In the genomic region with DNA sequence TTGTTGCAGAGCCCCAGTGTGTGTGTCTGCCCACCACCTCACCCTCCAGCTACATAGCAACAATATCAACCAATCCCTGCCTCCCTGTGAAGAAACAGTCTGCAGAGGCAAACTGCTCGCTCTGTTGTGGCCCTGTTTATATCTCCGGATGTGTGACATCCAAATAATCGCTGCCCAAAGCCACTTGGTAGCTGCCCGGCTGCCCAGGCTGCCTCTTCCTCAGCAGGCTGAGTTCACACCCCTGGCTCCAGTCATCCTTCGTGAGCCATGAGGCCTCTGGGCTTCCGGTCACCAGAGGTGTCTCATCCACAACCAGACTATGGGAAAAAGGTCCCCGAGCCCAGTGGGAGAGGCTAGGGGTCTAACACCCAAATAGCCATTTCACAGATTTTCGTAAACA, we compare ENCODE assay signal across 13 mouse cellular contexts.
DNase-seq lines count a peak whose midpoint lies in the region; ATAC-seq and TF ChIP-seq lines count a peak whose summit lies in the region.
"Had no signal": no experiment of that assay in that cellular context is flagged by ENCODE, and none has a peak within 500 bp of the region (broad histone marks: within the 10 kb centered on the region; RNA-seq: fewer than 3 reads in every experiment).

No protein-coding gene starts in this region.

- H3K27me3 ChIP-seq in forebrain, embryonic 11.5 days (ENCODE audit: control insufficient read depth, insufficient read depth, low read length) = peaks cover 24% of the 10 kb centered on the region
- peaks cover 7% of the 10 kb centered on the region; the same call in 1 of the 2 replicates for H3K27me3 ChIP-seq in forebrain, embryonic 16.5 days (replicated peaks; ENCODE audit: control insufficient read depth, insufficient read depth, low read length)
- H3K27me3 ChIP-seq in stomach, embryonic 16.5 days (ENCODE audit: control insufficient read depth, insufficient read depth, low read length) = peaks cover 5% of the 10 kb centered on the region; the same call in 1 of the 2 replicates
- no peaks in the 10 kb centered on the region for H3K27me3 ChIP-seq in stomach, postnatal 0 days (ENCODE audit: control insufficient read depth, insufficient read depth, low read length)
- H3K27me3 ChIP-seq in limb, embryonic 11.5 days (ENCODE audit: control insufficient read depth, insufficient read depth, low read length) = no peaks in the 10 kb centered on the region
- H3K27me3 ChIP-seq in neural tube, embryonic 15.5 days (replicated peaks) = peaks cover 85% of the 10 kb centered on the region

- H3K36me3 ChIP-seq in forebrain, embryonic 11.5 days (ENCODE audit: control insufficient read depth, insufficient read depth, low read length) = no peaks in the 10 kb centered on the region
- no peaks in the 10 kb centered on the region for H3K36me3 ChIP-seq in forebrain, embryonic 16.5 days (ENCODE audit: control insufficient read depth, insufficient read depth)
- H3K36me3 ChIP-seq in stomach, embryonic 16.5 days (ENCODE audit: control insufficient read depth, insufficient read depth, low read length) = no peaks in the 10 kb centered on the region
- H3K36me3 ChIP-seq in stomach, postnatal 0 days (ENCODE audit: control insufficient read depth, insufficient read depth, low read length) = no peaks in the 10 kb centered on the region
- H3K36me3 ChIP-seq in limb, embryonic 11.5 days (ENCODE audit: control insufficient read depth, insufficient read depth, low read length) = no peaks in the 10 kb centered on the region
- no peaks in the 10 kb centered on the region for H3K36me3 ChIP-seq in neural tube, embryonic 15.5 days

- no peak for DNase-seq in forebrain, embryonic 11.5 days (ENCODE audit: low spot score)
- no peak for DNase-seq in stomach, postnatal 0 days (ENCODE audit: low spot score)
- peak; percentile 42 for DNase-seq in limb, embryonic 11.5 days (ENCODE audit: low spot score)
- DNase-seq in thymus, postnatal 0 days (ENCODE audit: low spot score) = no peak
- DNase-seq: cerebellum, adult 9-10 months; gastrocnemius, postnatal 10 days; kidney, postnatal 4 days; lung, adult 18-20 months had no signal

- H3K9me3 ChIP-seq in forebrain, embryonic 11.5 days (ENCODE audit: control insufficient read depth, low read length) = no peaks in the 10 kb centered on the region
- H3K9me3 ChIP-seq in forebrain, embryonic 16.5 days (ENCODE audit: control insufficient read depth, low read length) = no peaks in the 10 kb centered on the region
- H3K9me3 ChIP-seq in stomach, embryonic 16.5 days (replicated peaks; ENCODE audit: control insufficient read depth, low read length) = no peaks in the 10 kb centered on the region
- no peaks in the 10 kb centered on the region for H3K9me3 ChIP-seq in stomach, postnatal 0 days (ENCODE audit: control insufficient read depth, low read length)
- no peaks in the 10 kb centered on the region for H3K9me3 ChIP-seq in limb, embryonic 11.5 days (ENCODE audit: control insufficient read depth, low read length)
- no peaks in the 10 kb centered on the region for H3K9me3 ChIP-seq in neural tube, embryonic 15.5 days (replicated peaks)

- TF ChIP-seq CTCF in stomach, postnatal 0 days (IDR thresholded peaks at IDR 0.05; ENCODE audit: low read depth) = no peak

- H3K4me3 ChIP-seq in forebrain, embryonic 11.5 days (ENCODE audit: low read depth, low read length) = no peak overlapping the region
- no peak overlapping the region for H3K4me3 ChIP-seq in forebrain, embryonic 16.5 days (replicated peaks; ENCODE audit: low read length)
- H3K4me3 ChIP-seq in stomach, embryonic 16.5 days (replicated peaks; ENCODE audit: low read length) = no peak overlapping the region
- no peak overlapping the region for H3K4me3 ChIP-seq in stomach, postnatal 0 days (ENCODE audit: low read depth, low read length)
- H3K4me3 ChIP-seq in limb, embryonic 11.5 days (ENCODE audit: low read depth, low read length) = no peak overlapping the region
- H3K4me3 ChIP-seq in neural tube, embryonic 15.5 days (replicated peaks) = no peak overlapping the region

- peaks cover 38% of the 10 kb centered on the region for H3K4me1 ChIP-seq in forebrain, embryonic 11.5 days (replicated peaks; ENCODE audit: control insufficient read depth, insufficient read depth, low read length)
- peaks cover 29% of the 10 kb centered on the region for H3K4me1 ChIP-seq in forebrain, embryonic 16.5 days (replicated peaks; ENCODE audit: control insufficient read depth, insufficient read depth, low read length)
- peaks cover 14% of the 10 kb centered on the region for H3K4me1 ChIP-seq in stomach, embryonic 16.5 days (ENCODE audit: control insufficient read depth, insufficient read depth, low read length)
- no peaks in the 10 kb centered on the region for H3K4me1 ChIP-seq in stomach, postnatal 0 days (replicated peaks; ENCODE audit: control insufficient read depth, insufficient read depth)
- peaks cover 52% of the 10 kb centered on the region for H3K4me1 ChIP-seq in limb, embryonic 11.5 days (ENCODE audit: control insufficient read depth, insufficient read depth, low read length)
- H3K4me1 ChIP-seq in neural tube, embryonic 15.5 days = peaks cover 37% of the 10 kb centered on the region

- TF ChIP-seq EP300 in stomach, postnatal 0 days (optimal IDR thresholded peaks at IDR 0.05) = no peak

- ATAC-seq in forebrain, embryonic 11.5 days (replicated peaks; ENCODE audit: low FRiP score) = peak; percentile 16; the same call in 1 of the 2 replicates
- no peak for ATAC-seq in forebrain, embryonic 16.5 days
- ATAC-seq in stomach, embryonic 16.5 days (ENCODE audit: insufficient read depth, low FRiP score) = no peak
- ATAC-seq in stomach, postnatal 0 days (ENCODE audit: low FRiP score, low TSS enrichment) = no peak
- ATAC-seq in limb, embryonic 11.5 days (ENCODE audit: insufficient number of reproducible peaks, low FRiP score, low TSS enrichment, low read depth) = no peak
- no peak for ATAC-seq in neural tube, embryonic 15.5 days (ENCODE audit: low FRiP score)
- no peak for ATAC-seq in inflammation-experienced regulatory T-cells, adult 6 months
- ATAC-seq: Patski had no signal

- peak overlapping the region; percentile 41; the same call in 1 of the 2 replicates for H3K9ac ChIP-seq in forebrain, embryonic 11.5 days (ENCODE audit: low read length)
- H3K9ac ChIP-seq in forebrain, embryonic 16.5 days (replicated peaks; ENCODE audit: low read depth, low read length) = no peak overlapping the region; the same call in 1 of the 2 replicates
- 0 out of 2 replicates have a peak overlapping the region, but pooled peaks have one; percentile 24 for H3K9ac ChIP-seq in stomach, embryonic 16.5 days (ENCODE audit: low read length)
- no peak overlapping the region for H3K9ac ChIP-seq in stomach, postnatal 0 days (ENCODE audit: low read length)
- H3K9ac ChIP-seq in limb, embryonic 11.5 days (ENCODE audit: low read length) = 0 out of 2 replicates have a peak overlapping the region, but pooled peaks have one; percentile 18
- H3K9ac ChIP-seq in neural tube, embryonic 15.5 days (replicated peaks) = 0 out of 2 replicates have a peak overlapping the region, but pooled peaks have one; percentile 8

- peak overlapping the region; percentile 57 for H3K27ac ChIP-seq in forebrain, embryonic 11.5 days (ENCODE audit: low read depth, low read length)
- H3K27ac ChIP-seq in forebrain, embryonic 16.5 days (ENCODE audit: low read length) = no peak overlapping the region
- H3K27ac ChIP-seq in stomach, embryonic 16.5 days (ENCODE audit: low read length) = no peak overlapping the region
- no peak overlapping the region; the same call in 1 of the 2 replicates for H3K27ac ChIP-seq in stomach, postnatal 0 days (replicated peaks)
- H3K27ac ChIP-seq in limb, embryonic 11.5 days (replicated peaks; ENCODE audit: low read depth, low read length) = no peak overlapping the region
- no peak overlapping the region for H3K27ac ChIP-seq in neural tube, embryonic 15.5 days (replicated peaks)

- peak overlapping the region; percentile 15; the same call in 1 of the 2 replicates for H3K4me2 ChIP-seq in forebrain, embryonic 11.5 days (ENCODE audit: low read depth, low read length, severe bottlenecking)
- H3K4me2 ChIP-seq in forebrain, embryonic 16.5 days (ENCODE audit: low read length) = no peak overlapping the region
- no peak overlapping the region for H3K4me2 ChIP-seq in stomach, embryonic 16.5 days (ENCODE audit: low read depth, low read length)
- H3K4me2 ChIP-seq in stomach, postnatal 0 days (replicated peaks; ENCODE audit: low read depth) = no peak overlapping the region
- H3K4me2 ChIP-seq in limb, embryonic 11.5 days (ENCODE audit: low read depth, severe bottlenecking) = no peak overlapping the region
- no peak overlapping the region for H3K4me2 ChIP-seq in neural tube, embryonic 15.5 days

- 18% methylated on average over 8 of the region's 8 CpGs for WGBS in forebrain, embryonic 11.5 days
- WGBS in forebrain, embryonic 16.5 days = 38% methylated on average over 8 of the region's 8 CpGs
- WGBS in stomach, embryonic 16.5 days = 24% methylated on average over 8 of the region's 8 CpGs
- WGBS in stomach, postnatal 0 days = 36% methylated on average over 8 of the region's 8 CpGs
- WGBS in limb, embryonic 11.5 days = 9% methylated on average over 8 of the region's 8 CpGs
- 10% methylated on average over 8 of the region's 8 CpGs for WGBS in neural tube, embryonic 15.5 days

Comparison
In these comparisons a context has a peak if more than half of its experiments do, and no peak if none do; other contexts are left out.
1. H3K9ac ChIP-seq: peak in forebrain, embryonic 11.5 days (single experiment), stomach, embryonic 16.5 days (single experiment), limb, embryonic 11.5 days (single experiment) and neural tube, embryonic 15.5 days (single experiment); none in forebrain, embryonic 16.5 days (single experiment) and stomach, postnatal 0 days (single experiment).